Mouse (Mus musculus): Measurements from ENCODE around the gene Slc32a1. TPM values are rescaled to one million over a fixed set of nuclear protein-coding genes. Genes with fewer than 3 reads are reported as not detected.

Gene Slc32a1
- polyA plus RNA-seq, 2 experiments, result 0.01 TPM; not detected in 1

- Histone ChIP-seq H3K9me3 (ENCODE audit: control insufficient read depth, low read length) (no peaks in the 10 kb centered on the region), H3K9ac (replicated peaks) (no peak overlapping the region), H3K4me2 (ENCODE audit: low read depth) (no peak overlapping the region), H3K4me1 (replicated peaks; ENCODE audit: control insufficient read depth in 2 of 2, insufficient read depth in 2 of 2, low read length in 1 of 2) (peaks cover 0 to 4% of the 10 kb centered on the region in 2 experiments; a peak in 2 of 4 replicates), H3K27ac (no peak overlapping the region), H3K27me3 (ENCODE audit: control insufficient read depth, insufficient read depth, low read length) (no peaks in the 10 kb centered on the region), H3K36me3 (replicated peaks; ENCODE audit: control insufficient read depth, insufficient read depth, low read depth) (no peaks in the 10 kb centered on the region), H3K4me3 (ENCODE audit: insufficient read depth in 1 of 2, low read depth in 2 of 2, low read length in 2 of 2) (no peak overlapping the region)
- TF ChIP-seq CTCF (IDR thresholded peaks at IDR 0.05; ENCODE audit: low read depth), result no peak
- TF ChIP-seq EP300 (IDR thresholded peaks at IDR 0.05; ENCODE audit: low read depth), result no peak
- ATAC-seq (ENCODE audit: insufficient read depth) (no peak), DNase-seq (ENCODE audit: low read depth in 3 of 3, low spot score in 3 of 3) (no peak)
- 49% methylated on average over 4 of the region's 4 CpGs for WGBS (ENCODE audit: insufficient replicate concordance)
Measured at GRCm38 (mm10) chr2:158579979-158580378, 30.6 kb upstream of the Slc32a1 start.

DNA sequence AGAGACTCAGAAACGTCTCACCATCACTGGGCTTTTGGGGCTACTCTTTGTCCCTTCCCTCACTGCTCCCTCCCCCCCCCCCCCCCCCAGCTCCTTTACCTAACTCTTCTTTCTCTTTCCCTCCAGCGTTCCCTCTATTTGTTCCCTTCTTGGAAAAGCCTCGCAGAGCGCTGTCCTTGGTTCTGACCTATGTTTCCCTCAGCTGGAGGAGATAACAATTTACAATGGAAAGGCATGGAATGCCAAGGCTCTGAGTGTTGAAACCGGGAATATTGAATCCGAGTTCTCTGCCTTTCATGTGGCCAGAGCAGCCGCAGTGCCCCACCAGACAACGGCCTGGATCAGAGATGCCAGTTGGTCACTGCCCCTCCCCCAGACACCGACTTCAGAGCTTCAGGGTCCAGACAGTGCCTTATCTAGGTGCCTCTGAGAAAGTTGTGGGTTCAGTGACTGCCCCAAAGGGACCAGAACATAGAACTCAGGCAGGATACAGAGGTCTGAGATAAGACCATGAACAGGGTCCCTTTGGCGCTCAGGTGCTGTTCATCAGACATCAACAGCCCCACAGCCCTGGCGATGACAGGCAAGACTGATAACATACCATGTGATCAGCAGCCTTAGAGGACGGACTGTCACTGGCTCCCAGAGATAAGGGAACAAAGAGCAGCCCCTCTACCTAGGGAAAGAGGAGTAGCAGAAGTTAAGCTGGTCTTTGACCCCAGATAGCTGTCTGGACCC is 25.8 kb upstream of the Slc32a1 start:
- H3K4me2 ChIP-seq (ENCODE audit: low read depth), result no peak overlapping the region
- no peak overlapping the region for H3K9ac ChIP-seq (replicated peaks)
- ATAC-seq (ENCODE audit: insufficient read depth), result peak; percentile 88
- H3K4me1 ChIP-seq (replicated peaks; ENCODE audit: control insufficient read depth in 2 of 2, insufficient read depth in 2 of 2, low read length in 1 of 2), result peaks cover 0 to 5% of the 10 kb centered on the region in 2 experiments; a peak in 2 of 4 replicates
- no peak overlapping the region for H3K27ac ChIP-seq
- no peak overlapping the region for H3K4me3 ChIP-seq (ENCODE audit: insufficient read depth in 1 of 2, low read depth in 2 of 2, low read length in 2 of 2)
- peak in 2 of 3 experiments; percentile 7 to 17 for DNase-seq (ENCODE audit: low read depth in 3 of 3, low spot score in 3 of 3)
- 3% methylated on average over 12 of the region's 12 CpGs for WGBS (ENCODE audit: insufficient replicate concordance)
- no peaks in the 10 kb centered on the region; the same call in 1 of the 2 replicates for H3K27me3 ChIP-seq (ENCODE audit: control insufficient read depth, insufficient read depth, low read length)
- H3K36me3 ChIP-seq (replicated peaks; ENCODE audit: control insufficient read depth, insufficient read depth, low read depth), result no peaks in the 10 kb centered on the region
- TF ChIP-seq CTCF (IDR thresholded peaks at IDR 0.05; ENCODE audit: low read depth), result no peak
- TF ChIP-seq EP300 (IDR thresholded peaks at IDR 0.05; ENCODE audit: low read depth), result peak; percentile 30; the same call in 1 of the 2 replicates
- no peaks in the 10 kb centered on the region for H3K9me3 ChIP-seq (ENCODE audit: control insufficient read depth, low read length)

DNA sequence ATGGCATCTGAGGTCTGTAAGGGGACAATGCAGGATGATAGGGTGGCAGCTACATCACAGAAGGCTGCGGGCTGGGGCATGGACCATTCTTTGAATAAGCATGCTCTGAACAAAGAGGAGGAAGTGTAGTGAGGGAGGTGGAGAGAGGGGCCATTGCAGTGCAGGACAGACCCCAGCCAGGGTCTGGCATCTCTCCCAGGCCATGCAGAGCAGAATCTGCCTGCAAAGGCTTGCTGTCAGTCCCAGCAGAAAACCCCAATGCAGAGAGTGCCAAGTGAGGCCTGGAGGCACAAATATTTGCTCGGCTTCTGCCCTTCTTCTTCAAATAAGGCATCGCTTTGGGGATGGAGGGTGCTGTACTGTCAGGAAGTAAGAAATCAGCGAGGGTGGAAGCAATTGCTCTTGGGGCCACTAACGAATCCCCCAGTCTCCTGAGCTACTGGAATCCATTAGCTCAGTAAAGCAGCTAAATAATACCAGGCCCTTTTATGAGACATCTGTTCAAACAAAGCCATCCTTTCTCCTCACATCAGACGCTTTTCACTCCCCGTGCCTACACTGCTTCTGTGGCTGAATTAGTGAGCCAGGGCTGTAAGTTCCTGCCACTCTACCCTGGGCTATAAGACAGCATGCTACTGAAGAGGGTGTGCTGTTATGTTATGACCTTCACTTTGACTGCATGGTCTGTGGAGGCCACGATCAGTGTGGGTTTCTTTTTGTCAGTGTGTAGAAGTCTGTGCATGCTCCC is 21.9 kb upstream of the Slc32a1 start:
- H3K36me3 ChIP-seq (replicated peaks; ENCODE audit: control insufficient read depth, insufficient read depth, low read depth), result no peaks in the 10 kb centered on the region
- H3K27me3 ChIP-seq (ENCODE audit: control insufficient read depth, insufficient read depth, low read length), result no peaks in the 10 kb centered on the region; the same call in 1 of the 2 replicates
- no peaks in the 10 kb centered on the region for H3K9me3 ChIP-seq (ENCODE audit: control insufficient read depth, low read length)
- no peak for TF ChIP-seq EP300 (IDR thresholded peaks at IDR 0.05; ENCODE audit: low read depth)
- TF ChIP-seq CTCF (IDR thresholded peaks at IDR 0.05; ENCODE audit: low read depth), result no peak
- H3K27ac ChIP-seq, result no peak overlapping the region
- no peak for ATAC-seq (ENCODE audit: insufficient read depth)
- peaks cover 0 to 5% of the 10 kb centered on the region in 2 experiments; a peak in 2 of 4 replicates for H3K4me1 ChIP-seq (replicated peaks; ENCODE audit: control insufficient read depth in 2 of 2, insufficient read depth in 2 of 2, low read length in 1 of 2)
- no peak overlapping the region for H3K9ac ChIP-seq (replicated peaks)
- DNase-seq (ENCODE audit: low read depth in 3 of 3, low spot score in 3 of 3), result no peak
- 38% methylated on average over 8 of the region's 8 CpGs for WGBS (ENCODE audit: insufficient replicate concordance)
- H3K4me3 ChIP-seq (ENCODE audit: insufficient read depth in 1 of 2, low read depth in 2 of 2, low read length in 2 of 2), result no peak overlapping the region
- H3K4me2 ChIP-seq (ENCODE audit: low read depth), result no peak overlapping the region

- TF ChIP-seq CTCF (IDR thresholded peaks at IDR 0.05; ENCODE audit: low read depth) (no peak), EP300 (IDR thresholded peaks at IDR 0.05; ENCODE audit: low read depth) (no peak)
- no peak overlapping the region for H3K4me2 ChIP-seq (ENCODE audit: low read depth)
- no peaks in the 10 kb centered on the region; the same call in 1 of the 2 replicates for H3K27me3 ChIP-seq (ENCODE audit: control insufficient read depth, insufficient read depth, low read length)
- DNase-seq (ENCODE audit: low read depth in 3 of 3, low spot score in 3 of 3), result no peak
- H3K27ac ChIP-seq, result no peak overlapping the region
- ATAC-seq (ENCODE audit: insufficient read depth), result no peak
- H3K4me1 ChIP-seq (replicated peaks; ENCODE audit: control insufficient read depth in 2 of 2, insufficient read depth in 2 of 2, low read length in 1 of 2), result no peaks in the 10 kb centered on the region
- 43% methylated on average over 3 of the region's 3 CpGs for WGBS (ENCODE audit: insufficient replicate concordance)
- no peaks in the 10 kb centered on the region for H3K36me3 ChIP-seq (replicated peaks; ENCODE audit: control insufficient read depth, insufficient read depth, low read depth)
- no peak overlapping the region for H3K9ac ChIP-seq (replicated peaks)
- H3K4me3 ChIP-seq (ENCODE audit: insufficient read depth in 1 of 2, low read depth in 2 of 2, low read length in 2 of 2), result no peak overlapping the region
- H3K9me3 ChIP-seq (ENCODE audit: control insufficient read depth, low read length), result no peaks in the 10 kb centered on the region
Measured at GRCm38 (mm10) chr2:158590495-158590894, 20.1 kb upstream of the Slc32a1 start.

GRCm38 (mm10) chr2:158591286-158591685 is 19.3 kb upstream of the Slc32a1 start:
- no peak for TF ChIP-seq EP300 (IDR thresholded peaks at IDR 0.05; ENCODE audit: low read depth)
- TF ChIP-seq CTCF (IDR thresholded peaks at IDR 0.05; ENCODE audit: low read depth), result no peak
- Histone ChIP-seq H3K4me1 (replicated peaks; ENCODE audit: control insufficient read depth in 2 of 2, insufficient read depth in 2 of 2, low read length in 1 of 2) (no peaks in the 10 kb centered on the region), H3K9ac (replicated peaks) (no peak overlapping the region), H3K4me2 (ENCODE audit: low read depth) (no peak overlapping the region), H3K36me3 (replicated peaks; ENCODE audit: control insufficient read depth, insufficient read depth, low read depth) (no peaks in the 10 kb centered on the region), H3K4me3 (ENCODE audit: insufficient read depth in 1 of 2, low read depth in 2 of 2, low read length in 2 of 2) (no peak overlapping the region), H3K27me3 (ENCODE audit: control insufficient read depth, insufficient read depth, low read length) (no peaks in the 10 kb centered on the region; the same call in 1 of the 2 replicates), H3K9me3 (ENCODE audit: control insufficient read depth, low read length) (no peaks in the 10 kb centered on the region), H3K27ac (no peak overlapping the region)
- DNase-seq (ENCODE audit: low read depth in 3 of 3, low spot score in 3 of 3), result no peak
- no peak for ATAC-seq (ENCODE audit: insufficient read depth)
- 43% methylated on average over 5 of the region's 5 CpGs for whole genome bisulfite sequencing (ENCODE audit: insufficient replicate concordance)
